Mouse (Mus musculus) cerebral cortex, adult 2 months (tissue): ENCODE results near the gene Efcab11.

Source experiments
- WGBS: fragments of 180-500 bp; shearing (Covaris S2); methylation state at CpG from one replicate; pipeline ENCODE4 v1.1.7; 2018; 5-methylcytosine and 5-hydroxymethylcytosine counted together

Efcab11 gene

DNA sequence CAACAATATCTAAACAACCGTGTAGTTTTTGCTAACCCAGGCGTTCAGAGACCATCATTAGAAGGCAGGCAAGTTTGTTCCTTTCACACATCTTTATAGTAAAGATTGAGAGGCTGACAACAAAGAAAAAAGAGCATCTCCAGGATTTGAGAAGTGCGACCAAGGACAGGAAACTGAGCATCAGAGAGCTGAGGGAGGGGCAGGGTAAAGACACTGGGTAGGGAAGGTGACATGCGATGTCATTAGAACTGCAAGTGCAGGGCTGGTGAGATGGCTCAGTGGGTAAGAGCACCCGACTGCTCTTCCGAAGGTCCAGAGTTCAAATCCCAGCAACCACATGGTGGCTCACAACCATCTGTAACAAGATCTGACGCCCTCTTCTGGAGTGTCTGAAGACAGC, 77.5 kb downstream of the Efcab11 start:
- WGBS, result 97% methylated on average over 7 of the region's 7 CpGs

DNA sequence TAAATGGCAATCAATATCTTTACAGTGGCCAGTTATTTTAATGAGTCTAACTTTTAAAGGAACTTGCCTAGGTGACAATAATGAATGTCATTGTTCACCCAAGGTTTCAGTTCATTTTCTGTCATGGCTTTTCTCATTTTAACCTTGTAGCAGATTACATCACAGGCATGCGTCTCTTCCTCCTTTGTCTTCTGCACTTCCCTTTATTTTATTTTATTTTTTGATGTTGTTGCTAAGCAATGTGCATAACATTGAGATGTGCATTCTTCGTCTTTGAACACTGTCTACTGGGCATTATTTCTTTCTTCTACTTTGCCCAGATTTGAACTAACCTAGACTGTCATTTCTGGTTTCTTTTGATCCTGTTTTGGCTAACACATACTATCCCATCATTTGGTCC, 88.3 kb downstream of the Efcab11 start:
- 78% methylated on average over 2 of the region's 2 CpGs for WGBS

DNA sequence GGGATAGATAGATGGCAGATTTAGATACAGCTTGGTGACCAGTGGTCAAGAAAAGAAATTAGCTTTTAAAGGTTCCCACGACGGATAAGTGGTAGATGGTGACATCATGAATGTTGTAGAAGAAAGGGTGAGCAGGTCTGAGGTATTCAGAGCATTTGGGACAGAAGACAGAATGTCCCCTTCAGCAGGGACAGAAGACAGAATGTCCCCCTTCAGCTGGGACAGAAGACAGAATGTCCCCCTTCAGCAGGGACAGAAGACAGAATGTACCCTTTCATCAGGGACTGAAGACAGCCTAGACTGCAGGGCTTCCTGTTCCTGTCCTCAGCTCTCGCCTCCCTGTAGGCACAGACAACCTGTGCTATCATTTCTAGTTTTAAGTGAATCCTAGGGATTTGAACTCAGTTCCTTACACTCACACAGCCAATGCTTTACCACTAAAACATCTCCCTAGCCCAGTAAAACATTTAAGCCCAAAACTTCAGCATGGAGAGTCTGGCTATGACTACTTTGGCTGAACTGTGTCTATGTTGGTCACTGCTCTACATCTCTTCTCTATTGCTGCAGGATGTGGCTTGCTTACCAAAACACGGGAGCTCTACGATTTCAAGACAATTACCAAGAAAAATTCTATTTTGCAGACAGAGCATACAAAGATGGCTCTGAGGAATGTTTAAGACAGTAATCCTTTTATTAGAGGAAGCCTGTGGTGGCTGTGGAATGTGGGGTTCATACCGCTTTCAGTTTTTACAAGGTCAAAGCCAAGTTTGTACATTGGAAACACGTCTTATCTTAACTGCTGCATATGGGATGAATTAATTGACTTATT, 89.2 kb downstream of the Efcab11 start:
- 86% methylated on average over 7 of the region's 7 CpGs for WGBS

DNA sequence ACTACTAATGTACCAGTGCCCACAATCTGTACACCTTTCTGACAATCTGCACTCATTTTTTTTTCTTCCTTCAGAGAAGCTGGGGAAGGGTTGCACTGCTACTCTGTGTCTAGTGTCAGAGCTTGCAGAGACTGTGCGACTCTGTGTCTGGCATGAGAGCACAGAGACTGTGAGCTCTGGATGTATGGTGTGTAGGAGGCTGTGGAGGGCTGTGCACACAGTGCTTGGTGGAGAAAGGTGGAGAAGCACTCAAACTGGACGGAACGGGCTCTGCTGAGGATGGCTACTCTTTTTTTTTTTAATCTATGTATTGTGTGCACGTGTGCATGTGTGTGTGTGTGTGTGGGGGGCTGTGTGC, 90.1 kb downstream of the Efcab11 start:
- 55% methylated on average over 4 of the region's 4 CpGs for WGBS

DNA sequence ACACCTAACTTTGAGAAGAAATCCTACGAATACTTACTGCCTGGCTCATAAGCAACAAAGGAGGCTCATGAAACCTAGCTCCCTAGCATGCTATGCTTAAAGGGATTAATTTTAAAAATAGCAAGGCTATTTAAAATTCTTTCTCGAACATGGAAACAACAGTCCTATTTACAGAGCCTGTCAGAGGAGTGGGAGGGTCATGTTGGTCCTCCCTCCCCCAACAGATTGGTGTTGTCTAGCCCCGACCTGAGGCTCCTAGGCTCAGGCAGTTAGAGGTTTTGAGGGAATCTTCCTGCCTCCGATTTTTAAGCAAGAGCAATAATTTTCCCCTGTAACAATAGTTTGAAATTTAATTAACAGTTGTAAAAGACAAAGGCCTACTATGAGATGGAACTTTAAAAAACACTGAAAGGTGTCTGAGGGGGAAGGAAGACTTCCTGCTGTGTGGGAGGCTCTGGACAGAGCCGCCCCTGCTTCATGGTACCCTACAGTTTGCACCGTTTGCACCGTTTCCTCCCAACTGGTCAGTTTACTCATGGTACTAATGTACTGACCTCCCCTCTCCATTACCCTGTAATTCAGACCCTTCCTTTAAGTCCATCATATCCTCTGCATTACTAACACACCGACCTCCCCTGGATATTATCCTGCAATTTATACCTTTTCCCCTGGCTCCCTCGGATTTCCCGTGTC, 90.6 kb downstream of the Efcab11 start:
- 57% methylated on average over 10 of the region's 10 CpGs for WGBS

DNA sequence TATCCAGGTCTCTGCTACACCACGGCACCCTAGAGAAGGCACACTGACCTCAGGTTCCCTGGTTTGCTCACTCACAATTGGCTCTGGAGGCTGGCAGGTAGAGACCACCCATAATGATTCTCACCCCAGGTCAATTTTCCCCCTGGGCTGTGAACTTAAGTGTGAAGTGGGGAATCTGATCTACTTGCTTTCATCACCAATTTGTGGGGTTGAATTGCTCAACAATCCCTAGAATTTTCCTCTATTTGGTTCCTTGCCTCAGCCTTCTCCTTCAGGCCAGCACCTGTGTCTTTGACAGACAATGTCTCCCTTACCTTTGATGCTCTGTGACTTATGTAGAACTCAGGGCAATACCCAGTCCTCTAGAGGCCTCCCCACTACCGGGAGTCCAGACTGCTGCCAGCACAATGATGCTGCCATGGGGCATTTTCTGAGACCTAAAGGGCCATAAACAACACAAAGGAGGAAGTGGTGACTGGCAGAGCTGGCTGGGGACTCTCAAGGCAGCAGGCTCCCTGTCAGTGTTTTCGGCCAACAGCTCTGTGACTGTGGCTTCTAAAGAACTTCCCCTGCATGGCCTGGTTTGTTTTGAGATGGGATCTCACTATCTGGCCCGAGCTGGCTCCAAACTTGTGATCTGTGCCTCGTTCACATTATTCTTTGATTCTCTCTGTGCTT, 94.8 kb downstream of the Efcab11 start:
- 79% methylated on average over 5 of the region's 5 CpGs for WGBS

DNA sequence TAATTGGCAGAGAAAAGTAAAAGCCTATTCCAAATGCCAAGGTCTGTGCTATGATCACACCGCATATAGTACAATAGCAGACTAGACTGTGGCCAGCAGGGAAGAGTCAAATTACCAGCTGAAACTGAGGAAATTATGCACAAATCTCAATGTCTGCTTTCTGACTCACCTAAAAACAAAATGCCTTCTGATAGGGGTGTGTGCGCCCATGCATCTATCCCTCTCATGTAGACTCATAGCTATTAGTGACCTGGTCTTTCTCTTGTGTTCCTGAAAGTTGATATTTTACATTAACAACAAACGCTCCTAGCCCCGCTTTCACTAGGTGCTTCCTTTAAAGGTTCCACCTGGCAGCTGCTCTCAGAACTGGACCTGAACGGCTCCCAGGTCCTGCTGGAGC, 102.5 kb downstream of the Efcab11 start:
- 93% methylated on average over 5 of the region's 5 CpGs for WGBS

DNA sequence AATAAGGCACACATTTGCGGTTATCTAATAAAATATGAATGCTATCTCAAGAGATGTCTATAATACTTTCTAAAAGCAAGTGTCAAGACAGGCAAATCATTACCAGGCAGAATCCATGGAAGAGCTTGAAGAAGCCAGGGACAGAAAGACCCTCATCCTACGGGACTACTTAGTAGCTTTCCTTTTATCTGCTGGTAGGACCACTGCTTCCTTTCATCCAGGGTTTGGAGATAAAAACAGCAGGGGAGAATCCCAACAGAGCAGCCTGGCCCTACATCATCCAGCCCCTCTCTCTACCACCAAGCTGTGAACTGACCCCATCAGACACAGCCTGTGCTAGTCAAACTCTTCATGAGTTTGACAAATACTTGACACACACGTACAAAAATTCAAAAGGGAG, 103.8 kb downstream of the Efcab11 start:
- 90% methylated on average over 3 of the region's 3 CpGs for WGBS

DNA sequence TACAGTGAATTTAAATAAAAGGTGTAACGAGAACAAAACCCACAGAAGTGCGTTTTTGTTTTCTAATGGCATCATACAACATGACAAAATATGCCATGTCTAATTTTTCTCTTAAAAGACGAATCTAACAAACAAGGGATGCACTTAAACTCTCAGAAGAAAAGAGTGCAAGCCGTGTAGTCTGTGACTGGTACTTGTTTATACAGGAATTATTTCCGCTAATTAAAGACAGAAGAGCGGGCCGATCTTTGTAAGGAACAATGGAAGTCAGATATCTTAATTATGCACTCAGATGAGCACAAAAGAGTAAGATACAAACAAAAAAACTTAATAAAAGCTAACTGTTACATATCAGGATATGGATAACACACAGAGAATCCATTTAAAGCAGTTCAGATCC, 104.3 kb downstream of the Efcab11 start:
- WGBS, result 73% methylated on average over 7 of the region's 7 CpGs

DNA sequence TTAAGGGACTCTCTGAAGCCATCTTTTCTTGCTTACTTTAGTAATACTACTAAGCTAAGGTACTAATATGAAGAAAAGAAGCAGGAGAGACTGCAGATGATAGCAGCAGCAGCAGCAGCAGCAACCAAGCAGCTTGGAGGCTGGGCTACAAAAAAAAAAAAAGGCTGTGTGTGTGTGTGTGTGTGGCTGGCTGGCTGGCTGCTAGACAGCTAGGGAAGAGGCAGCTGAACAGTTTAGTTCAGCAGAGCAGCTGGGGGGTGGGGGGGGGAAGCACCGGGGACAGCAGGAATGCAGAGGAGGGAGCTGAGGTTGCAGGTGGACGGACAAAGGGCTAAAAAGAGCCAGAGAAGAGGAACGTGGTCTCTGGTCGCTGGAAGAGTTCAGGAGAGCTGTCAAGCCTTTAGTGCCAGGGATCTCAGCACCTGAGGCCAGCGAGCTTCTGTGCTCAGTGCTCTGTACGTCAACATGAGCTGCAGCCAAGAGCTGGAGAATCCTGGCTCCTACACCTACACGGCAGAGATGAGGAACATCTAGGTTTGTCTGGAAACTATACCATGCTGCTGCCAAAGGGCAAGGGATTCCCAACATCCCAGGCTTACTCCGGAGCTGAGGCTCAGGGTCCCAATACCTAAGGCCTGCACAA, 107.6 kb downstream of the Efcab11 start:
- WGBS, result 42% methylated on average over 8 of the region's 8 CpGs

DNA sequence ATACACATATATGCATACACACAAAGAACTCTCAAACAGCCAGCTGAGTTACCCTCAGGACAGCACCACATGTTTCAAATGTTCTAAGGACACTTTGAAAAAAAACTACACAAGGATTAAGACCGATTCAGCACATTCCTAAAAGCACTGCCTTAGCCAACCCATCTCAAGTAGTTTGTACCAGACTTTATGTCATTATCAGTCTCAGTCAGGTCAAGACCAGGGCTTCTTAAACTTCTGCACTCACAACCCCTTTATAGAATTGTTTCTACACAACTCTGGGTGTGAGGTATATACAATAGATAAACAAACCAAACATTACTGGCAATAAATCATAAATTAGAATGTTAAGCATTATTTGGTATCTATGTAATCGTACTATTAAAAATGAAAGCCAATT, 109.4 kb downstream of the Efcab11 start:
- whole genome bisulfite sequencing, result 93% methylated on average over 2 of the region's 2 CpGs

DNA sequence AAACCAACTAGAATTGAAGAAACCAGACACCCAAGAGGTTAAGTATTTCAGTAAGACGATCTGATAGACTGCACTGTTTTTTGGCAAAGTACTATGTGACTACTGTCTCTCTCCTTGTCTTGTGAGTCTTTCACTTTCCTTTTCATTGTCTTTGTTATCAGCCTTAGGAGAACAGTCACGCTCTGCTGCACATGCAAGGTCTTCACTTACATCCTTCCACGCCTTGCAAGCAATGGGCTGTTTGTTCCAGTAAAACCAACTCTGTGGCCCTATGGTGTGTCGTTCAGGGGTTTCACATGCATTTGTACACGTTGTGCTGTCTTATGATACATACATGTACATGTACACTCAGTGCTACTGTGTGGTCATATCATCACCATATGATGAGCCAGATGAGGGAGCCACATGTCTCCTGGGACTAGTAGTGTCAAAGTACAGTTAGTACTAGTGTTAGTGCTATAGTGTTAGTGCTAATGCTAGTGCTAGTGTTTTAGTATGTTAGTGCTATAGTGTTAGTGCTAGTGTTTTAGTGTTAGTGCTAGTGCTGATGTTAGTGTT, 110.5 kb downstream of the Efcab11 start:
- WGBS, result 87% methylated on average over 5 of the region's 5 CpGs

DNA sequence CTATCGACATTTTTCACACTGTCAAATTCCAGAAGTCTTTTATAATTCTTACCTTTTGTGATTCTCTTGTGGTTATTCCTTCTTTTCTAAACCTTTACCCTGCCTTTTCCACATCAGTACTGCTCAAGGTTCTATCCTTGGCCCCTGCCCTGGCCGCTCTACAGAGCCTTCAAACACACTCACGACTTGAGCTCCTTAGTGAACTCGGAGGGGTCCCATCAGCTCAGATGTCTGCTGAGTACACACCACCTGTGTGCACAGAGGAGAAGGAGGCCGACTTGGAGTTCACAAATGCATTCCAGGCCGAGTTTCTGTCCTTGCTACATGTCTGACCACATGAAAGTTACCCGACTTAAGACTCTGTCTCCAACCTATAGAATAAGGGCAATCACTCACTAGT, 113.2 kb downstream of the Efcab11 start:
- WGBS, result 95% methylated on average over 7 of the region's 7 CpGs

DNA sequence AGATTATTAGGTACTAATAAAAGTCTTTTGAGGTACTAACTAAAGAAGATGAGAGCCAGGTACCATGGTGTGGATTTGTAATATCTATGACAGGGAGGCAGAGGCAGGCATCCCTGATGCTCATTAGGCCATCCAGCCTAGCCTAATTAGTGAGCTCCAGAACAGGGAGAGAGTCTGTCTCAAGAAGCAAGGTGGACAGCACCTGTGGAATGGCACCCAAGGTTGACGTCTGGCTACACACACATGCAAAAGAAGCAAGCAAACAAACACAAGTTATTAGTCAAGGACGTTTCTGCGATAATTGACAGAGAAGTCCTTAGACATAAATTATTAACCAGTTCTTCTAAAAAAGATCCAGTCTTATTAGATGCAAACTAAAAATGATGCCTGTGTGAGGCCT, 114.6 kb downstream of the Efcab11 start:
- 95% methylated on average over 3 of the region's 3 CpGs for WGBS

DNA sequence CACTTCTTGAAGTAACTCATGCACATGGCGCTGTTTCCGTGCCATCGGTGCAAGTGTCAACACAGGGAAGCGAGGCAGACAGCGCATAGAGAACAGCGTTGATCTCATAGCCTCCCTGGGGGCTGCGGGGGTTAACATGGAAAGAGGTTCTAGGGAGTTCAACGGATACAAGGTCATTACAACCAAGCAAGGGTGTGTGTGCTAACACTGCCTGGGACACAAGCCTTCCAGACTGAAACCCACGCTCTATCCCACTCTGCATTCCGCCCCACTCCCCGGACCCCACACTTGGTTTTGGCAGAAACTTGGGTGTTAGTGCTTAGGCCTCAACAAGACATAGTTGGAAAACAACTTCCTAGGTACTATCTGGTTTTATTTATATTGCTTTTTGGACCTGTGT, 116.5 kb downstream of the Efcab11 start:
- 93% methylated on average over 11 of the region's 11 CpGs for WGBS

DNA sequence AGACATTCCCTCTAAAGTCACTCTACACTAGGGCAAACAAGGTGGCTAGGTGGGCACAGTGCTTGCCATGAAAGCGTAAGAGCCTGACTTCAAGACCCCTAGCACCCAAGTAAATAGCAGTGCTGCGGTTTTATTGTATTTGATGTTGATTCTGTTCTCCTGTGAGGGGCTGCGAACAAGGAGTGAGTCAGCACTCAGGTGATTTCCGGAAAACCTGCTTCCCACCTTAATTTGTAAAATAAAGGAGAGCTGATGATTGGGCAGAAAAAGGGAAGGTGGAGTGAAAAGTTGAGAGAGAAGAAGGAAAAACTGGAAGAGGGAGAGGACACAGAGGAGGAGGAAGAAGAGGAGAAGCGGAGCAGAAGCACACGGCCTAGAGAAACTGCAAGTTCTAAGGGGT, 118.3 kb downstream of the Efcab11 start:
- 98% methylated on average over 6 of the region's 6 CpGs for WGBS

DNA sequence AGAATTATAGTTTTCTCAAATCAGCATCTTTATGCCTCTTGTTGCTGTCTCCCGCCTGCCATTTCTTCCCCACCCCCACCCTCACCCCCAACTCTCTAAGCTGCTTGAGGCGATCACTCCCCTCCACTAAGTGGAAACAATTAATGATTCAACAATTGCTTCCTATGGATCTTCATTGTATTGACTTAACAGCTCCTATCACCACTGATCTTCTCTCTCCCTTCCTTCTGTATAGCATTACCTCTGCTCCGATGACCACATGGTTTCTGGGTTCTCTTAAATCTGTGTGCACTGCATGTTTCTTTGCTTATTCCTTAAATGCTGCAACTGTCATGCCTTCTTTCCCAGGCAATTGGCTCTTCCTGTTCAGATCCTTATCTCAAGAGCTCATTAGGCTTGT, 120.2 kb downstream of the Efcab11 start:
- 83% methylated on average over 3 of the region's 3 CpGs for WGBS

DNA sequence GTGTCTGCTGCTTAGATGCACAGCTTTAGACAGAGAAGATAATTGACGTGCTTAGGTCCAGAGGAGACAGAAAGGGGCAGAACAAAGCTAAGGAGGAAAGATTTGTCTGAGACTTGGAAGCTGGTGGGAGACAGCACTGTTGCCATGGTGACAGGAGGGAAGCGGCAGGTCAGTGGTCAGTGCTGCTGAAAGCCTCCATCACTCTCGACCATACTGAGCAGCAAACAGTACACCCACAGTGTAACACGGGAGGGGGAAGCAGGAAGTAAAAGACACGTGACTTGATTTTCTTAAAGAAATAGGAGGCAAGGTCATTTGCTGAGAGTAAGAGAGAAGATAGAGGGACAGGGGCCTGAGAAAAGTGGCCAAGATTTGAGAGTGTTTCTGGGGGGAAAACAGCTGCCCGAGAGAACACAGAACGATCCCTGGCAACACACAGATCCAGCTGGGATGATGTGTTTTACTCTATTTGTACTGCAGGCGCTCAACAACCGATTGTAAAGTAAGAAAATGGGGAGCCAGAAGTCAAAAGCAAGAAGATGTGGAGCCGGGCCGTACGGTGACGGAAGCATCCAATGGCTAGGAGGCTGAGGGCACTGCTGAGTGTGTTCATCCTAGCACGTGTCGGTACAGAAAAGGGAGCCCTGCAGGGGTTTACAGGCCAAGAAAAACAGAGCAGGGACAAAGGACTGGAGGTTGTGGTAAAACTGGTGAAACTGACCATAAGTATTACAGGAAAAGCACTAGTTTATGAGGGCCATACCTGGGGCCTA, 126.3 kb downstream of the Efcab11 start:
- WGBS, result 56% methylated on average over 15 of the region's 15 CpGs

DNA sequence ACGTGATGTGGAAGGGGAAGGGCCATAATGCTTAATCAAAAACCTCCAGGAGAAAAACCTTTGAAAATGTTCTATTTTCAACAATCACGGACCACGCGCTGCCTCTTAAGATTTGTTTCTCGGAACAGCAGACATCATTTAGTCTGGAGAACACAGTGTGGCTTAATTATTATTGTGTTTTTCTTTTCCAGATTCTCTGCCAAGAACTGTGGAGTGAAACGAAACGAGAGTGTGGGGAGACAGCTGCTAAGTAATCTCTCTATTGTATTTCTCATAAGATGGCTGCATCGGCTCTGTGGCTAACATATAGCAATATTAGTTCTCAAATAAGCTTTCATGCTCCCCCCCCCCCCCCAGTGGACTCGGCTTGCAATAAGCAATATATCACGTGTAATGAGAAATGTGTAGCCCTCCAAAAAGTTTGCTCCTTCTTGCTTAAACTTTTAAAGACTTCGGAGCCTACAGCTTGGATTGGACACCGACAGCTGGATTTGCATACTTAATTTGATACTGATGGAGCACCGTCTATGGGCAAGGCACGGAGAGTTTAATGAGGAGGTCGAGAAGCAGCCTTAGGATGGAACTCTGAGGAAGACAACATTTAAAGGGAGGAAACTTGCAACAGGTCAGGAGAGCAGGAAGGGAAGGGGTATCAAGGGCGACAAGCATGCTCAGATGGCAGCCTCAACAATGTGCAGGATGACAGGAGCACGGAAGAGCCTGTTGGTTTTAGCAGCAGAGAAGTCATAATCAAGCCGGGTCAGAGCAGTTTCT, 127.1 kb downstream of the Efcab11 start:
- WGBS, result 22% methylated on average over 18 of the region's 18 CpGs

DNA sequence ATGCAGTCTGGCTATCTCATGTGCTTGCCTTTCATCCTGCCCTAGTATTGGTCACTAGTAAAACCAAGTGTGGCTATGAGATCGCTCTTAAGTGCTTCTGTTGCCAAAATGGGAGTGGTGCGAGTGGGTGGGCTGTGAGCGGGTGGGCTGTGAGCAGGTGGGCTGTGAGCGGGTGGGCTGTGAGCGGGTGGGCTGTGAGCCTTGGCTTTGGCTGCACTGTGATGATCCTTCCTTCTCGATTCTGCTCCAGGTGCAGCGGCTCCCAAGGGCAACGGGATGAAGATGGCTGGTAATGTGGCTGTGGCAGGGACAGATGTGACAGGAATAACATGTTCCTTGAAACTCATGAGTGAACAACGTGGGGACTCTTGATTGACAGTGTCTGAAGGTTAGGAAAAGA, 128.0 kb downstream of the Efcab11 start:
- WGBS, result 77% methylated on average over 9 of the region's 9 CpGs

DNA sequence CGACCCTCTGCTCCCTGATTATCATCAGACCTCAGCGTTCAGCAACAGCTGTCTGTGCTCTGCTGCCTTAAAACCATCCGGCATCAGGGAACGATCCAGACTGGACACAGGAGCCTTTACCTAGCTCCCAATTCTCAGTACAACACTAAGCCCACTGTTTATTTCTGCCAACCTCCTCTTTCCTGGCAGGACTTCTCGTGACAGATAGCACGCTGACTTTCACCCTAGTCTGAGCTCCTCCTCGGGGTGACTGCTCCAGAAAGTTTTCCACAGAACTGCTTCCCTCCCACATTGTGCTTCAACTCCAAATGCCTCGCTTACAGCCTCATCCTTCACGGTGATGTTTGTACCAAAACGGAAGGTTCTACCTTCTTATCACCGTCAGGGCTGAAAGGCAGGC, 131.3 kb downstream of the Efcab11 start:
- WGBS, result 77% methylated on average over 11 of the region's 11 CpGs
